In the genomic region with DNA sequence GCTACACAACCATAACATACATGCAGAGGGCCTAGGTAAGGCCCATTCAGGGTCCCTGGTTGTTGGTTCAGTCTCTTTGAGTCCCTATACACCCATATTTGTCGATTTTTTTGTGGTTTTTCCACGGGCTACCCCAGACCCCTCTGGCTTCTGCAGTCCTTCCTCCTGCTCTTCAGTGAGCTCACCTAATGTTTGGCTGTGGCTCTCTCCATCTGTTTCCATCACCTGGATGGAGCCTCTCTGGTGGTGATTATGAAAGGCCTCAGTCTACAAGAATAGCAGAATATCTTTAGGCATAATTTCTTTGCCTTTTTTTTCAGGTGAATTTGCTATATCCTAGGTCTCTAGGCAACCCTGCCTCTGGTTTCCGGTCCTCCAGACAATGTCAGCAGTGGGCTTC, we compare ENCODE assay signal across 18 mouse cellular contexts.
DNase-seq lines count a peak whose midpoint lies in the region; TF ChIP-seq lines count a peak whose summit lies in the region.
"Had no signal": no experiment of that assay in that cellular context is flagged by ENCODE, and none has a peak within 500 bp of the region (broad histone marks: within the 10 kb centered on the region; RNA-seq: fewer than 3 reads in every experiment).

No protein-coding gene starts in this region.

- no peak for DNase-seq in gastrocnemius, adult 2 months
- no peak for DNase-seq in gastrocnemius, adult 8-10 months (ENCODE audit: low spot score in 2 of 2)
- peak; percentile 80 for DNase-seq in brain, adult 2 months (ENCODE audit: low read depth, low spot score)
- DNase-seq in cerebellum, adult 18-20 months: peak; percentile 43 to 62
- peak; percentile 23 to 64 for DNase-seq in cerebellum, postnatal 14 days
- DNase-seq in B cell, adult 2 months: no peak
- no peak for DNase-seq in kidney, postnatal 4 days
- no peak for DNase-seq in right cerebral cortex, adult 18-20 months
- DNase-seq: adrenal gland, adult 2 months; adrenal gland, postnatal 36 days; gastrocnemius, postnatal 10 days; heart, adult 2 months; kidney, adult 8-10 months had no signal

- peak overlapping the region; percentile 88; the same call in 1 of the 2 replicates for H3K27ac ChIP-seq in gastrocnemius, adult 2 months
- H3K27ac ChIP-seq: embryonic facial prominence, embryonic 10.5 days; forebrain, embryonic 13.5 days; heart, adult 2 months; hindbrain, embryonic 10.5 days; hindbrain, embryonic 15.5 days had no signal

- no peak overlapping the region for H3K4me3 ChIP-seq in gastrocnemius, adult 2 months
- H3K4me3 ChIP-seq: embryonic facial prominence, embryonic 10.5 days; forebrain, embryonic 13.5 days; heart, adult 2 months; heart, embryonic 12.5 days; hindbrain, embryonic 10.5 days; hindbrain, embryonic 15.5 days had no signal

- TF ChIP-seq CTCF in gastrocnemius, adult 2 months (IDR thresholded peaks at IDR 0.05): no peak

- intact Hi-C loops in gastrocnemius, adult 2 months (cut with DNase I): no loop called here

Comparison
In these comparisons a context has a peak if more than half of its experiments do, and no peak if none do; other contexts are left out.
1. DNase-seq: peak in brain, adult 2 months (single experiment), cerebellum, adult 18-20 months (2 of 2) and cerebellum, postnatal 14 days (2 of 2); none in gastrocnemius, adult 2 months (single experiment), gastrocnemius, adult 8-10 months (0 of 2), B cell, adult 2 months (0 of 2), kidney, postnatal 4 days (0 of 2) and right cerebral cortex, adult 18-20 months (single experiment).